Mouse (Mus musculus) cortical plate, adult 2 months (tissue): ENCODE data around the gene Pde4c.

Source experiments
- CTCF ChIP-seq: fragments of 200-500 bp; IDR thresholded peaks from 2 replicates; pipeline ENCODE4 v1.5.1; 2011; ENCODE audit warnings: mild to moderate bottlenecking, control low read depth, low read length; ENCODE audit not compliant: insufficient read depth; ENCODE audit errors: extremely low read depth
- POLR2A ChIP-seq: fragments of 200-500 bp; IDR thresholded peaks from 2 replicates; pipeline ENCODE4 v1.6.1; 2011; ENCODE audit warnings: mild to moderate bottlenecking, low read length, control low read depth; ENCODE audit not compliant: insufficient read depth; ENCODE audit errors: extremely low read depth

GRCm38 (mm10) chr8:70696019-70696885 is 27.3 kb upstream of the Pde4c start:
- no peak for TF ChIP-seq CTCF
- TF ChIP-seq POLR2A: 0 out of 2 replicates have a peak, but pooled peaks have one; percentile 9
